Mouse (Mus musculus) hindbrain, embryonic 16.5 days (tissue): ENCODE measurements around the gene Snx3. TPM values are rescaled to one million over a fixed set of nuclear protein-coding genes. Genes with fewer than 3 reads are reported as not detected.

ENCODE experiments used
- ATAC-seq: fragments of 200-750 bp; cut with Nextera tagmentation; 2 replicates; pipeline ENCODE4 v1.8.0; 2017; ENCODE audit warnings: moderate TSS enrichment, moderate library complexity
- H3K27ac ChIP-seq: fragments of 300-500 bp; sonication (generic); 2 replicates; pipeline ENCODE4 v1.5.1; 2014; ENCODE audit warnings: low read depth, mild to moderate bottlenecking, control low read depth, low read length, moderate library complexity
- H3K27me3 ChIP-seq: fragments of 300-500 bp; sonication (generic); replicated peaks from 2 replicates; pipeline ENCODE4 v1.6.1; 2014; ENCODE audit warnings: low read length; ENCODE audit not compliant: control insufficient read depth, insufficient read depth
- H3K36me3 ChIP-seq: fragments of 300-500 bp; sonication (generic); 2 replicates; pipeline ENCODE4 v1.6.1; 2014; ENCODE audit warnings: mild to moderate bottlenecking, low read length, moderate library complexity, mixed read lengths; ENCODE audit not compliant: control insufficient read depth, insufficient read depth
- H3K4me1 ChIP-seq: fragments of 300-500 bp; sonication (generic); 2 replicates; pipeline ENCODE4 v1.6.1; 2014; ENCODE audit warnings: low read depth, low read length; ENCODE audit not compliant: control insufficient read depth, insufficient read depth
- H3K4me2 ChIP-seq: fragments of 300-500 bp; sonication (generic); 2 replicates; pipeline ENCODE4 v1.6.1; 2014; ENCODE audit warnings: mild to moderate bottlenecking, low read length, control low read depth, moderate library complexity
- H3K4me3 ChIP-seq: fragments of 300-500 bp; sonication (generic); 2 replicates; pipeline ENCODE4 v1.5.1; 2014; ENCODE audit warnings: mild to moderate bottlenecking, low read length, control low read depth, moderate library complexity
- H3K9ac ChIP-seq: fragments of 300-500 bp; sonication (generic); 2 replicates; pipeline ENCODE4 v1.6.1; 2014; ENCODE audit warnings: low read depth, mild to moderate bottlenecking, control low read depth, low read length, moderate library complexity
- H3K9me3 ChIP-seq: fragments of 300-500 bp; sonication (generic); 2 replicates; pipeline ENCODE4 v1.6.1; 2014; ENCODE audit warnings: mild to moderate bottlenecking, low read length, moderate library complexity; ENCODE audit not compliant: control insufficient read depth
- WGBS: fragments of 180-500 bp; shearing (Covaris S2); extraction: QIAGEN DNeasy Blood & Tissue Kit; methylation state at CpG from one replicate; pipeline ENCODE4 v1.1.7; 2014; 5-methylcytosine and 5-hydroxymethylcytosine counted together
- polyA plus RNA-seq: library from polyadenylated mRNA; unstranded; fragments of >200 nt; fragmentation: Nextera tagmentation; extraction: Ambion mirVana; gene quantifications from 2 replicates; pipeline ENCODE4 v1.2.1, GENCODE M21; 2015

Snx3 gene
- polyA plus RNA-seq, 1 experiment from 2014 or later, result 365 TPM

GRCm38 (mm10) chr10:42559581-42560200 is 57.9 kb downstream of the Snx3 start:
- H3K9me3 ChIP-seq, result no peaks in the 10 kb centered on the region
- H3K27ac ChIP-seq, result no peak overlapping the region
- no peak overlapping the region for H3K4me3 ChIP-seq
- no peak overlapping the region for H3K9ac ChIP-seq
- H3K36me3 ChIP-seq, result no peaks in the 10 kb centered on the region
- no peak for ATAC-seq
- H3K4me2 ChIP-seq, result no peak overlapping the region
- WGBS, result 71% methylated on average over 5 of the region's 5 CpGs
- peaks cover 12% of the 10 kb centered on the region for H3K27me3 ChIP-seq
- no peaks in the 10 kb centered on the region for H3K4me1 ChIP-seq

- 4% methylated on average over 12 of the region's 12 CpGs for WGBS
- H3K27ac ChIP-seq, result no peak overlapping the region
- H3K36me3 ChIP-seq, result no peaks in the 10 kb centered on the region
- no peak overlapping the region for H3K4me2 ChIP-seq
- no peaks in the 10 kb centered on the region for H3K9me3 ChIP-seq
- no peaks in the 10 kb centered on the region for H3K4me1 ChIP-seq
- ATAC-seq, result no peak
- H3K4me3 ChIP-seq, result no peak overlapping the region
- H3K27me3 ChIP-seq, result peaks cover 36% of the 10 kb centered on the region
- H3K9ac ChIP-seq, result no peak overlapping the region
Observed at GRCm38 (mm10) chr10:42562272-42562671, 60.4 kb downstream of the Snx3 start.

GRCm38 (mm10) chr10:42572567-42572966 is 70.7 kb downstream of the Snx3 start:
- Histone ChIP-seq H3K4me1 (no peaks in the 10 kb centered on the region), H3K27ac (no peak overlapping the region), H3K9ac (no peak overlapping the region), H3K4me2 (peak overlapping the region; percentile 35), H3K4me3 (peak overlapping the region; percentile 13), H3K9me3 (no peaks in the 10 kb centered on the region), H3K36me3 (no peaks in the 10 kb centered on the region), H3K27me3 (peaks cover 72% of the 10 kb centered on the region)
- ATAC-seq, result no peak
- WGBS, result 1% methylated on average over 20 of the region's 20 CpGs

DNA sequence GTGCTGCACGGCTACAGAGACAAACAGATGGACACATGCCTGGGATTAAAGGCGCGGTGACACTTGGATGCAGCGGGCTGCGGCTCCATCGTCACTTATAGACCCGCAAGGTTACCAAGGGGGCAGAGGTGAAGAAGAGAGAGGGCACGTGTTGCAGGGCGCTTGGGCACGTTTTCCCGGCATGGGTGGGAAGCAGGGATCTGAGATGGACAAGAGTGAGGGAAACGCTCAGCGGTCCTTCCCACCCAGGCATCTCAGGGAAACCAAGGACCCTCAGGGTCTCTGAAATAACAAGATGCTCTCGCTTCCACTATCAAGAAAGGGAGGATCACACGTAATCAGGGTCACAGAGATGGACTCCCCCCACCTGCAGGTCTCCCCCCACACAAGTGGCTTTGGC is 71.1 kb downstream of the Snx3 start:
- H3K27me3 ChIP-seq, result peaks cover 76% of the 10 kb centered on the region
- H3K36me3 ChIP-seq, result no peaks in the 10 kb centered on the region
- no peaks in the 10 kb centered on the region for H3K9me3 ChIP-seq
- H3K27ac ChIP-seq, result no peak overlapping the region
- no peaks in the 10 kb centered on the region for H3K4me1 ChIP-seq
- H3K4me3 ChIP-seq, result peak overlapping the region; percentile 13
- H3K9ac ChIP-seq, result no peak overlapping the region
- ATAC-seq, result no peak
- WGBS, result 3% methylated on average over 15 of the region's 15 CpGs
- H3K4me2 ChIP-seq, result peak overlapping the region; percentile 35

DNA sequence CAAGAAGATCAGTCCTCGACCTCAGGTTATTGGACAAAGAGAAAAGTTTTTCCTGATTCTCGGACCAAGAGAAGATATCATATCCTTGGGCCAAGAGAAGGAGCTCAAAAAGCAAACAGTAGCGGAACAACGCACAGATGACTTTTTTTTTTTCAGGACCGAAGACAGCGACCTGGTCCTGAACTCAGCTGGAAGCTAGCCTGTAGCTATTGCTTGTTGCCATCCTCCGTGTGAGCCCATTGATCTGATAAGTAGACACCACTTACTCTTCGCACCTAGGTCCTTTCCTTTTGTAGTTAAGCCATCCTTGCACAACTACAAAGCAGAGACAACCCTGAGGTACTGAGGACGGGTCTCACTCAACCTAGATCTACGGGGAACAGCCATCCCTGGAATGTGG is 72.8 kb downstream of the Snx3 start:
- 7% methylated on average over 10 of the region's 10 CpGs for WGBS
- H3K4me1 ChIP-seq, result no peaks in the 10 kb centered on the region
- peaks cover 73% of the 10 kb centered on the region for H3K27me3 ChIP-seq
- H3K9ac ChIP-seq, result no peak overlapping the region
- H3K27ac ChIP-seq, result no peak overlapping the region
- H3K36me3 ChIP-seq, result no peaks in the 10 kb centered on the region
- H3K9me3 ChIP-seq, result no peaks in the 10 kb centered on the region
- ATAC-seq, result no peak
- no peak overlapping the region for H3K4me2 ChIP-seq
- no peak overlapping the region for H3K4me3 ChIP-seq

DNA sequence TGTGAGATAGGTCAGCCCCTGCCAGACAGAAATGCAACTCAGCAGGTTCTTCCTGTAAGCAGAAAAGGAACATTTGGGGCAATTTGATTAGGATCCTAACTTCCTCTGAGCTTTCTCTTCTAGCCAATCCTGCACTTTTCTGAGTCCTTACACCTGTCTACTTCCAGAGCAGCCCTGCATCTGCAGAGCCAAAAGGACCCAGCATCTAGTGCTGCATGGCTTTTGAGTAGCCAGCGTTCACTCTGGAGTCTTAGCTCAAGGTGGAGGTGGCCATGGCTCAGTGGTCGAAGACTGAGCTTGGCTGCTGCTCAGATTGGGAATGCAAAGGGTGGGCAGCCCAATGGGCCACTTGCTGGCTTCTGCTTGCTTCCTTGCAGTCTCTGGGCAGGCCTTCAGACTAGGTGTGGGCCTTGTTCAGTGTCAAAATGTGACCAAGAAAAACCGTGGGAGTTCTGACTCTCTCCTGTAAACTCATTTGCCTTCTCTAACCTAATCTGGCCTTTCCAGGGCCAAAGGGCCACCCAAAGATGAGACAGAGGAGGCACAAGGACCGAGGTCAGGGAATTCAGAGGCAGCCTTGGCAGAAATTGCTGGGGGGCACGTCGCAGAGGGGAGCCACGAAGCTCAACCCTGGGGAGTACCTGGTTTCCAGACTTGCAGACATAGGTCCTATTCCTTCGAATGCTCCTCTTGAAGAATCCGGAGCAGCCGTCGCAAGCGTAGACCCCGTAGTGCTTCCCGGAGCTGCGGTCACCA is 75.9 kb downstream of the Snx3 start:
- ATAC-seq, result no peak
- Histone ChIP-seq H3K9ac (no peak overlapping the region), H3K27ac (no peak overlapping the region), H3K36me3 (no peaks in the 10 kb centered on the region), H3K27me3 (peaks cover 58% of the 10 kb centered on the region), H3K4me1 (peaks cover 2% of the 10 kb centered on the region; the same call in 1 of the 2 replicates), H3K4me2 (no peak overlapping the region), H3K4me3 (no peak overlapping the region), H3K9me3 (no peaks in the 10 kb centered on the region)
- WGBS, result 2% methylated on average over 15 of the region's 15 CpGs

- Histone ChIP-seq H3K4me2 (no peak overlapping the region), H3K27ac (no peak overlapping the region), H3K4me1 (peaks cover 2% of the 10 kb centered on the region; the same call in 1 of the 2 replicates), H3K9ac (no peak overlapping the region), H3K36me3 (no peaks in the 10 kb centered on the region), H3K9me3 (no peaks in the 10 kb centered on the region), H3K4me3 (no peak overlapping the region), H3K27me3 (peaks cover 59% of the 10 kb centered on the region)
- ATAC-seq, result no peak
- under 1% methylated on average over 15 of the region's 15 CpGs for WGBS
Observed at GRCm38 (mm10) chr10:42578281-42578675, 76.4 kb downstream of the Snx3 start.

DNA sequence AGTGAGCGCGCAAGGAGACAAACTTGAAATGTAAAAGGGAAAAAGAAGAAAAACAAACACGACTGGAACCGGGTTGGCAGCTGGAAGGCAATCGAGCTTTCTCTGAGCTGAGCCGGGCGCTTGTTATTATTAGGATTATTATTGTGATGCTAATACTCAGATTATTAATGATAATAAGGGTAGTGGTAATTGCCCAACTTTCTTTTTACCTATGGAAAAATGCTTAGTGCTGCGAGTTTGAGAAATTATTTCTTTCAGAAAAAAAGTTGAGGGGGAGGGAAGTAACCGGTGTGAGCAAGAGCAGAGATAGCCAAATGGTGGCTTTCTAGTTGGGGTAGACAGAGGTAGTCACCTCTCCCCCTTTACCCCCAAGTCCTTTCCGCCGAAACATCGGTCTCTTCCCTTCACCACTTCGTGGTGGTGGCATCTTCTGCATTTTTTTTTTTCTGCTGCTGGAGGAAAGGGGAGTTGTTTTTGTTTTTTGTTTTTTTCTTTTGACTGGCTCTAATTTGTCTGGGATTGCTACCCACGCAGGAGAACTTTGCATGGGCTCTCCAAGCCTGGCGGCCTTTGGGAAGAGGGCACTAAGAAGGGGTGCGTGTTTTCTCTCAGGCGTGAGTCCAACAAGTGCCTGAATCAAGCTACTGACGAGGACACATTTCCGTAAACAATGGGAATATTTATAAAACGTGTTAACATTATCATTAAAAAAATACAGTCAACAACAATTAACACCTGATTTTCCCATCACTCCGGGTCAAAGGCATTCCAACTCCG is 77.1 kb downstream of the Snx3 start:
- Histone ChIP-seq H3K9me3 (no peaks in the 10 kb centered on the region), H3K27ac (no peak overlapping the region), H3K4me2 (no peak overlapping the region), H3K4me1 (peaks cover 2% of the 10 kb centered on the region; the same call in 1 of the 2 replicates), H3K36me3 (no peaks in the 10 kb centered on the region), H3K9ac (no peak overlapping the region), H3K27me3 (peaks cover 53% of the 10 kb centered on the region), H3K4me3 (no peak overlapping the region)
- no peak for ATAC-seq
- under 1% methylated on average over 22 of the region's 22 CpGs for WGBS
